Mouse (Mus musculus): ENCODE measurements around the gene Pdss2. TPM values are rescaled to one million over a fixed set of nuclear protein-coding genes. Genes with fewer than 3 reads are reported as not detected.

The Pdss2 gene
- polyA plus RNA-seq, 1 experiment from 2014 or later, result 15.1 TPM

GRCm38 (mm10) chr10:43478751-43479435 lies 257.6 kb downstream of the Pdss2 start, which contains the start of gene Bend3:
Gene Bend3 (plus strand): TSS chr10:43478831.
- no peaks in the 10 kb centered on the region for H3K36me3 ChIP-seq (ENCODE audit: control insufficient read depth, insufficient read depth, low read length)
- H3K27me3 ChIP-seq (ENCODE audit: control insufficient read depth, insufficient read depth, low read length), result no peaks in the 10 kb centered on the region
- peaks cover 26% of the 10 kb centered on the region; the same call in 1 of the 2 replicates for H3K4me1 ChIP-seq (replicated peaks; ENCODE audit: control insufficient read depth, insufficient read depth, low read length)
- peak within 1 kb of the TSS; percentile 95 for H3K4me2 ChIP-seq (ENCODE audit: low read depth, low read length, severe bottlenecking)
- DNase-seq (ENCODE audit: low spot score) (peak; percentile 87), ATAC-seq (replicated peaks; ENCODE audit: low FRiP score) (peak; percentile 60)
- no peaks in the 10 kb centered on the region for H3K9me3 ChIP-seq (ENCODE audit: control insufficient read depth, low read length)
- peak within 1 kb of the TSS; percentile 99 for H3K9ac ChIP-seq (ENCODE audit: low read length)
- WGBS, result under 1% methylated on average over 95 of the region's 101 CpGs
- peak within 1 kb of the TSS; percentile 87 for H3K4me3 ChIP-seq (ENCODE audit: low read depth, low read length)
- H3K27ac ChIP-seq (ENCODE audit: low read depth, low read length), result peak within 1 kb of the TSS; percentile 94

GRCm38 (mm10) chr10:43479436-43480157 lies 258.3 kb downstream of the Pdss2 start:
- H3K4me1 ChIP-seq (replicated peaks; ENCODE audit: control insufficient read depth, insufficient read depth, low read length), result peaks cover 26% of the 10 kb centered on the region; the same call in 1 of the 2 replicates
- peak overlapping the region; percentile 87 for H3K4me3 ChIP-seq (ENCODE audit: low read depth, low read length)
- WGBS, result under 1% methylated on average over 85 of the region's 103 CpGs
- ATAC-seq (replicated peaks; ENCODE audit: low FRiP score) (peak; percentile 82), DNase-seq (ENCODE audit: low spot score) (peak; percentile 92)
- peak overlapping the region; percentile 95 for H3K4me2 ChIP-seq (ENCODE audit: low read depth, low read length, severe bottlenecking)
- no peaks in the 10 kb centered on the region for H3K36me3 ChIP-seq (ENCODE audit: control insufficient read depth, insufficient read depth, low read length)
- no peaks in the 10 kb centered on the region for H3K9me3 ChIP-seq (ENCODE audit: control insufficient read depth, low read length)
- peak overlapping the region; percentile 99 for H3K9ac ChIP-seq (ENCODE audit: low read length)
- H3K27ac ChIP-seq (ENCODE audit: low read depth, low read length), result peak overlapping the region; percentile 94
- no peaks in the 10 kb centered on the region for H3K27me3 ChIP-seq (ENCODE audit: control insufficient read depth, insufficient read depth, low read length)

- Histone ChIP-seq H3K9ac (ENCODE audit: low read length) (peak overlapping the region; percentile 99), H3K27me3 (ENCODE audit: control insufficient read depth, insufficient read depth, low read length) (no peaks in the 10 kb centered on the region), H3K4me3 (ENCODE audit: low read depth, low read length) (peak overlapping the region; percentile 87), H3K4me2 (ENCODE audit: low read depth, low read length, severe bottlenecking) (peak overlapping the region; percentile 95), H3K4me1 (replicated peaks; ENCODE audit: control insufficient read depth, insufficient read depth, low read length) (peaks cover 26% of the 10 kb centered on the region; the same call in 1 of the 2 replicates), H3K27ac (ENCODE audit: low read depth, low read length) (peak overlapping the region; percentile 94; the same call in 1 of the 2 replicates), H3K36me3 (ENCODE audit: control insufficient read depth, insufficient read depth, low read length) (no peaks in the 10 kb centered on the region), H3K9me3 (ENCODE audit: control insufficient read depth, low read length) (no peaks in the 10 kb centered on the region)
- ATAC-seq (replicated peaks; ENCODE audit: low FRiP score) (no peak), DNase-seq (ENCODE audit: low spot score) (no peak)
- WGBS, result 5% methylated on average over 13 of the region's 13 CpGs
These were observed 259.1 kb downstream of the Pdss2 start for GRCm38 (mm10) chr10:43480227-43480849.

GRCm38 (mm10) chr10:43481179-43481578 lies 259.9 kb downstream of the Pdss2 start:
- DNase-seq (ENCODE audit: low spot score) (no peak), ATAC-seq (replicated peaks; ENCODE audit: low FRiP score) (no peak)
- Histone ChIP-seq H3K4me2 (ENCODE audit: low read depth, low read length, severe bottlenecking) (0 out of 2 replicates have a peak overlapping the region, but pooled peaks have one; percentile 95), H3K4me1 (replicated peaks; ENCODE audit: control insufficient read depth, insufficient read depth, low read length) (peaks cover 26% of the 10 kb centered on the region; the same call in 1 of the 2 replicates), H3K36me3 (ENCODE audit: control insufficient read depth, insufficient read depth, low read length) (no peaks in the 10 kb centered on the region), H3K9ac (ENCODE audit: low read length) (no peak overlapping the region), H3K4me3 (ENCODE audit: low read depth, low read length) (no peak overlapping the region), H3K27me3 (ENCODE audit: control insufficient read depth, insufficient read depth, low read length) (no peaks in the 10 kb centered on the region), H3K27ac (ENCODE audit: low read depth, low read length) (no peak overlapping the region), H3K9me3 (ENCODE audit: control insufficient read depth, low read length) (no peaks in the 10 kb centered on the region)
- 34% methylated on average over 4 of the region's 4 CpGs for WGBS

GRCm38 (mm10) chr10:43482021-43482420 lies 260.7 kb downstream of the Pdss2 start:
- H3K4me3 ChIP-seq (ENCODE audit: low read depth, low read length), result no peak overlapping the region
- no peak overlapping the region for H3K9ac ChIP-seq (ENCODE audit: low read length)
- no peaks in the 10 kb centered on the region for H3K36me3 ChIP-seq (ENCODE audit: control insufficient read depth, insufficient read depth, low read length)
- peaks cover 25% of the 10 kb centered on the region; the same call in 1 of the 2 replicates for H3K4me1 ChIP-seq (replicated peaks; ENCODE audit: control insufficient read depth, insufficient read depth, low read length)
- no peaks in the 10 kb centered on the region for H3K9me3 ChIP-seq (ENCODE audit: control insufficient read depth, low read length)
- H3K27ac ChIP-seq (ENCODE audit: low read depth, low read length), result no peak overlapping the region
- no peak overlapping the region for H3K4me2 ChIP-seq (ENCODE audit: low read depth, low read length, severe bottlenecking)
- DNase-seq (ENCODE audit: low spot score) (no peak), ATAC-seq (replicated peaks; ENCODE audit: low FRiP score) (no peak)
- no peaks in the 10 kb centered on the region for H3K27me3 ChIP-seq (ENCODE audit: control insufficient read depth, insufficient read depth, low read length)
- 88% methylated on average over 5 of the region's 5 CpGs for WGBS

GRCm38 (mm10) chr10:43483426-43483995 lies 262.2 kb downstream of the Pdss2 start:
- Histone ChIP-seq H3K27me3 (ENCODE audit: control insufficient read depth, insufficient read depth, low read length) (no peaks in the 10 kb centered on the region), H3K36me3 (ENCODE audit: control insufficient read depth, insufficient read depth, low read length) (no peaks in the 10 kb centered on the region), H3K9me3 (ENCODE audit: control insufficient read depth, low read length) (no peaks in the 10 kb centered on the region), H3K9ac (ENCODE audit: low read length) (no peak overlapping the region), H3K4me2 (ENCODE audit: low read depth, low read length, severe bottlenecking) (no peak overlapping the region), H3K27ac (ENCODE audit: low read depth, low read length) (no peak overlapping the region; the same call in 1 of the 2 replicates), H3K4me1 (replicated peaks; ENCODE audit: control insufficient read depth, insufficient read depth, low read length) (peaks cover 22% of the 10 kb centered on the region; the same call in 1 of the 2 replicates), H3K4me3 (ENCODE audit: low read depth, low read length) (no peak overlapping the region)
- WGBS, result 65% methylated on average over 9 of the region's 9 CpGs
- DNase-seq (ENCODE audit: low spot score), result no peak
- no peak for ATAC-seq (replicated peaks; ENCODE audit: low FRiP score)

- Histone ChIP-seq H3K4me3 (ENCODE audit: low read depth, low read length) (no peak overlapping the region), H3K27ac (ENCODE audit: low read depth, low read length) (no peak overlapping the region), H3K9me3 (ENCODE audit: control insufficient read depth, low read length) (no peaks in the 10 kb centered on the region), H3K4me1 (replicated peaks; ENCODE audit: control insufficient read depth, insufficient read depth, low read length) (peaks cover 17% of the 10 kb centered on the region; the same call in 1 of the 2 replicates), H3K27me3 (ENCODE audit: control insufficient read depth, insufficient read depth, low read length) (no peaks in the 10 kb centered on the region), H3K4me2 (ENCODE audit: low read depth, low read length, severe bottlenecking) (no peak overlapping the region), H3K36me3 (ENCODE audit: control insufficient read depth, insufficient read depth, low read length) (no peaks in the 10 kb centered on the region), H3K9ac (ENCODE audit: low read length) (no peak overlapping the region)
- WGBS, result 87% methylated on average over 6 of the region's 6 CpGs
- ATAC-seq (replicated peaks; ENCODE audit: low FRiP score) (no peak), DNase-seq (ENCODE audit: low spot score) (no peak)
These were observed 264.5 kb downstream of the Pdss2 start for GRCm38 (mm10) chr10:43485751-43486268.

GRCm38 (mm10) chr10:43487441-43488010 lies 266.2 kb downstream of the Pdss2 start:
- ATAC-seq (replicated peaks; ENCODE audit: low FRiP score), result no peak
- peaks cover 12% of the 10 kb centered on the region; the same call in 1 of the 2 replicates for H3K4me1 ChIP-seq (replicated peaks; ENCODE audit: control insufficient read depth, insufficient read depth, low read length)

More at GRCm38 (mm10) chr10:43487441-43488010, 266.2 kb downstream of the Pdss2 start:
- no peak overlapping the region for H3K9ac ChIP-seq (ENCODE audit: low read length)
- no peak overlapping the region for H3K4me2 ChIP-seq (ENCODE audit: low read depth, low read length, severe bottlenecking)
- no peaks in the 10 kb centered on the region for H3K27me3 ChIP-seq (ENCODE audit: control insufficient read depth, insufficient read depth, low read length)
- H3K36me3 ChIP-seq (ENCODE audit: control insufficient read depth, insufficient read depth, low read length), result no peaks in the 10 kb centered on the region
- no peak for DNase-seq (ENCODE audit: low spot score)
- no peak overlapping the region for H3K4me3 ChIP-seq (ENCODE audit: low read depth, low read length)
- H3K27ac ChIP-seq (ENCODE audit: low read depth, low read length), result no peak overlapping the region
- 94% methylated on average over 3 of the region's 3 CpGs for WGBS
- no peaks in the 10 kb centered on the region for H3K9me3 ChIP-seq (ENCODE audit: control insufficient read depth, low read length)
